Mouse (Mus musculus) spleen, postnatal 10 days (tissue): ENCODE data around the gene Nexn.

Experiments
- DNase-seq, 2 experiments: peaks; one replicate each; pipeline ENCODE4 v3.0.0; 2021 to 2022; ENCODE audit warnings: low spot score in 2 of 2

The Nexn gene

GRCm38 (mm10) chr3:152278431-152278830 lies 12.3 kb upstream of the Nexn start:
- no peak for DNase-seq

GRCm38 (mm10) chr3:152277912-152278311 lies 11.8 kb upstream of the Nexn start:
- DNase-seq, result no peak

- DNase-seq, result no peak
Measured at GRCm38 (mm10) chr3:152276935-152277334, 10.8 kb upstream of the Nexn start.

- DNase-seq, result no peak
Measured at GRCm38 (mm10) chr3:152275008-152275407, 8.9 kb upstream of the Nexn start.

- DNase-seq, result no peak
Measured at GRCm38 (mm10) chr3:152272974-152273685, 7.0 kb upstream of the Nexn start.

GRCm38 (mm10) chr3:152271876-152272275 lies 5.7 kb upstream of the Nexn start:
- no peak for DNase-seq

- no peak for DNase-seq
Measured at GRCm38 (mm10) chr3:152271071-152271710, 5.0 kb upstream of the Nexn start.

GRCm38 (mm10) chr3:152268099-152268498 lies 1.9 kb upstream of the Nexn start:
- no peak for DNase-seq

- DNase-seq, result peak in 1 of 2 experiments; percentile 30
Measured at GRCm38 (mm10) chr3:152265351-152266035, 657 bp downstream of the Nexn start.

GRCm38 (mm10) chr3:152264830-152265229 lies 1.3 kb downstream of the Nexn start:
- no peak for DNase-seq

GRCm38 (mm10) chr3:152264374-152264773 lies 1.8 kb downstream of the Nexn start:
- DNase-seq, result no peak

- no peak for DNase-seq
Measured at GRCm38 (mm10) chr3:152261948-152262347, 4.2 kb downstream of the Nexn start.

GRCm38 (mm10) chr3:152261436-152261835 lies 4.7 kb downstream of the Nexn start:
- no peak for DNase-seq

GRCm38 (mm10) chr3:152260362-152260761 lies 5.8 kb downstream of the Nexn start:
- no peak for DNase-seq

- DNase-seq, result peak; percentile 52 to 76
Measured at GRCm38 (mm10) chr3:152259409-152259808, 6.7 kb downstream of the Nexn start.

GRCm38 (mm10) chr3:152257528-152257927 lies 8.6 kb downstream of the Nexn start:
- no peak for DNase-seq

- DNase-seq, result no peak
Measured at GRCm38 (mm10) chr3:152250487-152250886, 15.7 kb downstream of the Nexn start.

- no peak for DNase-seq
Measured at GRCm38 (mm10) chr3:152247708-152248107, 18.4 kb downstream of the Nexn start.

GRCm38 (mm10) chr3:152245273-152245910 lies 20.8 kb downstream of the Nexn start:
- no peak for DNase-seq

- DNase-seq, result no peak
Measured at GRCm38 (mm10) chr3:152243304-152243703, 22.8 kb downstream of the Nexn start.

- DNase-seq, result no peak
Measured at GRCm38 (mm10) chr3:152241098-152241497, 25.1 kb downstream of the Nexn start.

GRCm38 (mm10) chr3:152239592-152239991 lies 26.6 kb downstream of the Nexn start:
- no peak for DNase-seq
